Mouse (Mus musculus): ENCODE data around the gene Whamm. TPM values are rescaled to one million over a fixed set of nuclear protein-coding genes. Genes with fewer than 3 reads are reported as not detected.
A peak's percentile ranks its signal among the peaks of the same experiment; 100 is the strongest.

Whamm gene
- total and polyA plus RNA-seq, 2 experiments from 2014 or later, result 5.4 to 6.2 TPM

DNA sequence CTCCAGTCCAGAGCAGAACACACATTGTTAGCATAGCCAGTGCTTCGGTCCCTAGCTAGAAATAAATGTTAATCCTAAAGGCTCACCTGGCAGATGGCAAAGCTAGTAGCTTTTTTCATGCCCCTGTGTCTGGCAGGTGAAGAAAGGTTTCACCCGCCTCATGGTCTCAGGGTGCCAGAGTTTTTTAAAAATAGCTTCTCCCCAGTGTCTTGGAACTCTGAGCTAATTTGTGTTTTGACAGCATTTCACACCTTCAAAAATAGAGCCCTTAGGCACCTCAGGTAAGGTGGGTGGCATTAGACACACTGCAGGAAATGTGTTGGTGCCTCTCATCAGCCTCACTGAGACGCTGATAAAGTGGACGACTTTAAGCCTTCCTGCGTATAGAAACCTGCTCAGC is 24.0 kb downstream of the Whamm start:
- no peak overlapping the region for H3K27ac ChIP-seq (ENCODE audit: low read depth, low read length)
- WGBS, result 85% methylated on average over 5 of the region's 5 CpGs
- no peak for TF ChIP-seq CTCF (IDR thresholded peaks at IDR 0.05)
- no peak overlapping the region for H3K4me2 ChIP-seq (ENCODE audit: low read depth, low read length, poor library complexity, severe bottlenecking)
- no peak for DNase-seq (ENCODE audit: low spot score)
- H3K4me1 ChIP-seq (ENCODE audit: insufficient read depth, low read length), result no peaks in the 10 kb centered on the region
- no peak overlapping the region for H3K4me3 ChIP-seq (ENCODE audit: low read depth, low read length)
- ATAC-seq (ENCODE audit: low FRiP score), result no peak
- H3K27me3 ChIP-seq (ENCODE audit: insufficient read depth, low read length), result no peaks in the 10 kb centered on the region
- peaks cover 61% of the 10 kb centered on the region for H3K36me3 ChIP-seq (ENCODE audit: insufficient read depth, low read length)
- H3K9me3 ChIP-seq (ENCODE audit: low read length), result no peaks in the 10 kb centered on the region
- H3K9ac ChIP-seq (replicated peaks; ENCODE audit: low read length, poor library complexity, severe bottlenecking), result no peak overlapping the region

DNA sequence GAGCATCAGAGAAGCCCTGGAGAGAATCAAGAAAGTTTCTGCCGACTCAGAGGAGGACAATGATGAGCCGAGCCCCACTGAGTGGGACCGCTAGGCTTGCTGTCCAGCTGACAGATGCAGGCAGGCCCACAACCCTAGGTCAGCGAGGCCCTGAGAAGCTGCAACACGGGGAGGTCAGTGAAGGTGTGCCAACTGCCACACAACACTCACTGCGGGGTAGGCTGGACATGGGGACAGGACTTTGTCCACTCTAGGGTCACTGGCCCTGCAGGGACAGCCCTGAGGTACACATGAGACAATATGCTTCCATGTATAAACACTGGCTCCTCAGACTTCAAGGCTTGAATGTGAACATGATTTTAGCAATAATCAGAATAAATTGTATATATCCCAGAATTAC is 25.0 kb downstream of the Whamm start:
- no peaks in the 10 kb centered on the region for H3K27me3 ChIP-seq (ENCODE audit: insufficient read depth, low read length)
- H3K4me1 ChIP-seq (ENCODE audit: insufficient read depth, low read length), result no peaks in the 10 kb centered on the region
- peaks cover 57% of the 10 kb centered on the region for H3K36me3 ChIP-seq (ENCODE audit: insufficient read depth, low read length)
- ATAC-seq (ENCODE audit: low FRiP score) (no peak), DNase-seq (ENCODE audit: low spot score) (no peak)
- 85% methylated on average over 6 of the region's 6 CpGs for WGBS
- H3K4me3 ChIP-seq (ENCODE audit: low read depth, low read length), result no peak overlapping the region
- H3K4me2 ChIP-seq (ENCODE audit: low read depth, low read length, poor library complexity, severe bottlenecking), result no peak overlapping the region
- H3K9ac ChIP-seq (replicated peaks; ENCODE audit: low read length, poor library complexity, severe bottlenecking), result no peak overlapping the region
- no peak overlapping the region for H3K27ac ChIP-seq (ENCODE audit: low read depth, low read length)
- H3K9me3 ChIP-seq (ENCODE audit: low read length), result no peaks in the 10 kb centered on the region
- no peak for TF ChIP-seq CTCF (IDR thresholded peaks at IDR 0.05)

GRCm38 (mm10) chr7:81597660-81598059 is 26.6 kb downstream of the Whamm start:
- no peak for DNase-seq (ENCODE audit: low spot score)
- Histone ChIP-seq H3K4me1 (ENCODE audit: insufficient read depth, low read length) (no peaks in the 10 kb centered on the region), H3K9ac (replicated peaks; ENCODE audit: low read length, poor library complexity, severe bottlenecking) (no peak overlapping the region), H3K36me3 (ENCODE audit: insufficient read depth, low read length) (peaks cover 45% of the 10 kb centered on the region), H3K27me3 (ENCODE audit: insufficient read depth, low read length) (no peaks in the 10 kb centered on the region), H3K4me3 (ENCODE audit: low read depth, low read length) (no peak overlapping the region), H3K9me3 (ENCODE audit: low read length) (no peaks in the 10 kb centered on the region), H3K4me2 (ENCODE audit: low read depth, low read length, poor library complexity, severe bottlenecking) (no peak overlapping the region), H3K27ac (ENCODE audit: low read depth, low read length) (no peak overlapping the region)
- TF ChIP-seq CTCF (IDR thresholded peaks at IDR 0.05), result no peak
- ATAC-seq (ENCODE audit: low FRiP score), result no peak
- WGBS, result 93% methylated on average over 1 of the region's 1 CpGs

DNA sequence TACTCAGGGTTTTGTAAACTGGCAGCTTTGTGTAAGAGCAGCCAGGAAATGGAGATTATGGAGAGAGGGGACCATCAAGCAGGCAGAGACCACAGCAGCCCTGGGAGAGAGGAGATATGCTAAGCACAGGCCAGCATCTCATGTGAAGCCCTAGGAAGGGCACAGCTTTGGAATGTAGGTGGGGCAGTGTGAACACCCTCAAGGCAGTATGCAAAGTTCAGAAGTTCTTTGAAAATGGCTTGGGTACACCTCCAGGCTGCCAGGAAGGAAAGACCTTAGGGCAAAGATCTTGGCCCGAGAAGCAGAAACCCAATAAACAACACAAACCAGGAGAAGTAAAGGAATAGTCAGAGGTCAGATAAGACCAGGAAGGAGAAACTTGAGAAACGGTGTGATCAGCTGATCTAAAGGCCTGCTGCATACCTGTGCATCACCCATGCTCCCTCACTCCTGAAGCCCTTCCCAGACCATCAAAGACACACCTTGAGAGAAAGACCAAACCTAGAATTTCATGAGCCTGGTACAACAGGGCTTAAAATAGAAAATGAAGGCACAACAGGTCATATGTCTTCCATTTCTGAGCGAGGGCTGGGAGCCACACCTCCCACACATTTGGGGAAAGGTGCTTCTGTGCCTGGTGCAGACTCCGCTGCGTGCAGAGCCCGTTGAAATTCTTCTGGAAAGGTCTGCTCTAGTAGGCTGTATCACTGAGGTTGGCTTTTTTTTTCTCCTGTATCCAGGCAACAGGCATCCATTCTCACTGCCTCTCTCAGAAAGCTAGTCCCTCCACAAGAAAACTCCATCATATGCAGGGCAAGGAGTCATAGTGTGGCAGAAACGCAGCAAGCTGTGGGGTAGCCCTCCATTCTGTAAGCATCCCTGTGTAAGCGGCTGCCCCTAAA is 28.6 kb downstream of the Whamm start:
- Histone ChIP-seq H3K4me3 (ENCODE audit: low read depth, low read length) (no peak overlapping the region), H3K27me3 (ENCODE audit: insufficient read depth, low read length) (no peaks in the 10 kb centered on the region), H3K36me3 (ENCODE audit: insufficient read depth, low read length) (peaks cover 29% of the 10 kb centered on the region), H3K9me3 (ENCODE audit: low read length) (no peaks in the 10 kb centered on the region), H3K4me2 (ENCODE audit: low read depth, low read length, poor library complexity, severe bottlenecking) (no peak overlapping the region), H3K4me1 (ENCODE audit: insufficient read depth, low read length) (no peaks in the 10 kb centered on the region), H3K27ac (ENCODE audit: low read depth, low read length) (peak overlapping the region; percentile 18; the same call in 1 of the 2 replicates), H3K9ac (replicated peaks; ENCODE audit: low read length, poor library complexity, severe bottlenecking) (no peak overlapping the region)
- DNase-seq (ENCODE audit: low spot score), result no peak
- no peak for TF ChIP-seq CTCF (IDR thresholded peaks at IDR 0.05)
- no peak for ATAC-seq (ENCODE audit: low FRiP score)
- 69% methylated on average over 8 of the region's 8 CpGs for WGBS

- no peak for TF ChIP-seq CTCF (IDR thresholded peaks at IDR 0.05)
- Histone ChIP-seq H3K4me1 (ENCODE audit: insufficient read depth, low read length) (no peaks in the 10 kb centered on the region), H3K9ac (replicated peaks; ENCODE audit: low read length, poor library complexity, severe bottlenecking) (no peak overlapping the region), H3K4me3 (ENCODE audit: low read depth, low read length) (no peak overlapping the region), H3K4me2 (ENCODE audit: low read depth, low read length, poor library complexity, severe bottlenecking) (no peak overlapping the region), H3K27me3 (ENCODE audit: insufficient read depth, low read length) (no peaks in the 10 kb centered on the region), H3K36me3 (ENCODE audit: insufficient read depth, low read length) (0 out of 2 replicates have a peak, but pooled peaks cover 3% of the 10 kb centered on the region), H3K27ac (ENCODE audit: low read depth, low read length) (no peak overlapping the region), H3K9me3 (ENCODE audit: low read length) (no peaks in the 10 kb centered on the region)
- DNase-seq (ENCODE audit: low spot score) (no peak), ATAC-seq (ENCODE audit: low FRiP score) (no peak)
- 76% methylated on average over 5 of the region's 5 CpGs for WGBS
Measured at GRCm38 (mm10) chr7:81604991-81605390, 33.9 kb downstream of the Whamm start.

DNA sequence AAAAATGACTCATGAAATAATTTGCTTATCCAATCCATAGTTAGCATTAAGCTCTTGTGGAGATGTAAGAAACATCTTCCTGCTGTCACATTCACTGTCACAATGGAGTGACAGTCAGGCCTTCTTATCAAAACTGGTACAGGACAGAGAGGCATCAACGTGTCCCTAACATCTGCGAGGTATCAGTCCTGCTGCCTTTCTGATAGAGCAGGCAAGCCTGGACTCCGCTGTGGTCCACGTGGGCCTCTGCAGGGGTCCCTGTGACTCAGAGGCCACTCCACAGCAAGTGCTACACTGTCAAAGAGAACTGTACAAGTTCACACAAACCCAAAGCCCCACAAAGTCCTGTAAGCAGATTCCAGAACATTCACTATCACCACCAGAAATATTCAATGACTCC is 34.4 kb downstream of the Whamm start:
- WGBS, result 65% methylated on average over 4 of the region's 4 CpGs

More for the DNA sequence above, 34.4 kb downstream of the Whamm start:
- Histone ChIP-seq H3K27me3 (ENCODE audit: insufficient read depth, low read length) (no peaks in the 10 kb centered on the region), H3K9ac (replicated peaks; ENCODE audit: low read length, poor library complexity, severe bottlenecking) (no peak overlapping the region), H3K4me1 (ENCODE audit: insufficient read depth, low read length) (no peaks in the 10 kb centered on the region), H3K4me3 (ENCODE audit: low read depth, low read length) (no peak overlapping the region), H3K27ac (ENCODE audit: low read depth, low read length) (no peak overlapping the region), H3K4me2 (ENCODE audit: low read depth, low read length, poor library complexity, severe bottlenecking) (no peak overlapping the region), H3K9me3 (ENCODE audit: low read length) (no peaks in the 10 kb centered on the region), H3K36me3 (ENCODE audit: insufficient read depth, low read length) (0 out of 2 replicates have a peak, but pooled peaks cover 3% of the 10 kb centered on the region)
- no peak for DNase-seq (ENCODE audit: low spot score)
- no peak for ATAC-seq (ENCODE audit: low FRiP score)
- no peak for TF ChIP-seq CTCF (IDR thresholded peaks at IDR 0.05)
